14 mouse cellular contexts compared by ENCODE assay signal in the genomic region with DNA sequence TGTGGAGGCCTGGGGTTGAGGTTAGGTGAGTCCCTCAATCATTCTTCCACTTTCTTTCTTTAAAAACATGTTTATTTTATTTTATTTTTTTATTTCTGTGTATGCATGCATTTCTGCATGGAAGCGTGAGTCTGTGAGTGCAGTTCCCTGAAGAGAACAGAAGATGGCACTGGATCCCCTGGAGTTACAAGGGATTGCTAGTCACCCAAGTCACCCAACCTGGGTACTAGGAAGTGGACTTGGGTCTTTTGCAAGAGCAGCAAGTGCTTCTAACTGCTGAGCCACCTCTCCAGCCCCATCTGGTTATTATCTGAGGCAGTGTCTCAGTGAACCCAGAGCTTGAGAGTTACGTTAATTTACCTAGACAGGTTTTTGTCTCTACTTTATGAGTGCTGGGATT. TPM values are rescaled to one million over a fixed set of nuclear protein-coding genes. Genes with fewer than 3 reads are reported as not detected.
DNase-seq lines count a peak whose midpoint lies in the region; ATAC-seq and TF ChIP-seq lines count a peak whose summit lies in the region.
"Had no signal": no experiment of that assay in that cellular context is flagged by ENCODE, and none has a peak within 500 bp of the region (broad histone marks: within the 10 kb centered on the region; RNA-seq: fewer than 3 reads in every experiment).

No protein-coding gene starts in this region.

- H3K27ac ChIP-seq in liver, postnatal 0 days (ENCODE audit: low read depth), result no peak overlapping the region
- H3K27ac ChIP-seq: embryonic facial prominence, embryonic 15.5 days; hindbrain, embryonic 10.5 days; liver, embryonic 13.5 days had no signal

- peak; percentile 32 for DNase-seq in embryo, embryonic 10 days (ENCODE audit: low spot score)
- no peak for DNase-seq in embryo, embryonic 9.5 days (ENCODE audit: extremely low spot score)
- no peak for DNase-seq in liver, postnatal 0 days
- DNase-seq in liver, result no peak
- DNase-seq: gastrocnemius, postnatal 14 days; layer of hippocampus, postnatal 36 days; liver, embryonic 13.5 days had no signal

- no peaks in the 10 kb centered on the region for H3K9me3 ChIP-seq in liver, postnatal 0 days (ENCODE audit: low read length)
- H3K9me3 ChIP-seq: embryonic facial prominence, embryonic 15.5 days; hindbrain, embryonic 10.5 days; liver, embryonic 13.5 days had no signal

- H3K36me3 ChIP-seq in liver, postnatal 0 days (replicated peaks; ENCODE audit: insufficient read depth, low read length), result no peaks in the 10 kb centered on the region
- H3K36me3 ChIP-seq: embryonic facial prominence, embryonic 15.5 days; hindbrain, embryonic 10.5 days; liver, embryonic 13.5 days had no signal

- no peak overlapping the region for H3K4me3 ChIP-seq in liver, postnatal 0 days (ENCODE audit: low read depth, low read length)
- H3K4me3 ChIP-seq: embryonic facial prominence, embryonic 15.5 days; hindbrain, embryonic 10.5 days; liver, embryonic 13.5 days had no signal

- no peaks in the 10 kb centered on the region for H3K4me1 ChIP-seq in liver, postnatal 0 days (ENCODE audit: insufficient read depth)
- H3K4me1 ChIP-seq: embryonic facial prominence, embryonic 15.5 days; hindbrain, embryonic 10.5 days; liver, embryonic 13.5 days had no signal

- TF ChIP-seq EP300 in liver, postnatal 0 days (IDR thresholded peaks at IDR 0.05; ENCODE audit: low read depth), result no peak

- 66% methylated on average over 2 of the region's 2 CpGs for WGBS in liver, postnatal 0 days (ENCODE audit: insufficient replicate concordance)

- no peak overlapping the region for H3K4me2 ChIP-seq in liver, postnatal 0 days (ENCODE audit: low read depth, low read length)
- H3K4me2 ChIP-seq: embryonic facial prominence, embryonic 15.5 days; liver, embryonic 13.5 days had no signal

- TF ChIP-seq CTCF in liver, postnatal 0 days (IDR thresholded peaks at IDR 0.05; ENCODE audit: low read depth), result peak; percentile 58

- H3K9ac ChIP-seq in liver, postnatal 0 days (replicated peaks), result no peak overlapping the region
- H3K9ac ChIP-seq: embryonic facial prominence, embryonic 15.5 days; liver, embryonic 13.5 days had no signal

- no peak for ATAC-seq in liver, postnatal 0 days
- peak; percentile 53 for ATAC-seq in common myeloid progenitor, adult 5-6 weeks (replicated peaks; ENCODE audit: low read depth, poor library complexity, severe bottlenecking)
- peak; percentile 54 for ATAC-seq in megakaryocyte, adult 5-6 weeks (ENCODE audit: poor library complexity, severe bottlenecking)
- ATAC-seq in frontal cortex, adult (ENCODE audit: low TSS enrichment), result no peak
- ATAC-seq in megakaryocyte-erythroid progenitor cell, adult 5-6 weeks (replicated peaks; ENCODE audit: low FRiP score, low TSS enrichment, poor library complexity, severe bottlenecking), result no peak

- H3K27me3 ChIP-seq in liver, postnatal 0 days (ENCODE audit: insufficient read depth, low read length), result no peaks in the 10 kb centered on the region
- H3K27me3 ChIP-seq: embryonic facial prominence, embryonic 15.5 days; liver, embryonic 13.5 days had no signal

RNA-seq across cellular contexts. Expression of a gene that starts 9.5 kb away (rescaled TPM):
- 0.05 and 0.13 TPM in 2 replicates for polyA plus RNA-seq in liver, postnatal 0 days (2015; fragmentation: Nextera tagmentation; extraction: Ambion mirVana)
- total RNA-seq in common myeloid progenitor, adult 5-6 weeks (2017), result not detected in 2 replicates
- total RNA-seq in megakaryocyte, adult 5-6 weeks (2015), result not detected in 2 replicates
- total RNA-seq in megakaryocyte, adult 5-6 weeks (2017), result not detected in 2 replicates
- not detected in 2 replicates for total RNA-seq in megakaryocyte-erythroid progenitor cell, adult 5-6 weeks (2014; fragmentation: Nextera tagmentation)
- total RNA-seq in megakaryocyte-erythroid progenitor cell, adult 5-6 weeks (2017), result not detected in 2 replicates
- polyA plus RNA-seq: liver, embryonic 13.5 days had no signal

RNA-seq across cellular contexts. Expression of a gene that starts 19.2 kb away (rescaled TPM):
- polyA plus RNA-seq in liver, postnatal 0 days (2015; fragmentation: Nextera tagmentation; extraction: Ambion mirVana), result not detected in 2 replicates
- total RNA-seq in common myeloid progenitor, adult 5-6 weeks (2017), result not detected in 2 replicates
- total RNA-seq in megakaryocyte, adult 5-6 weeks (2015), result not detected in 2 replicates
- not detected in 2 replicates for total RNA-seq in megakaryocyte, adult 5-6 weeks (2017)
- total RNA-seq in megakaryocyte-erythroid progenitor cell, adult 5-6 weeks (2014; fragmentation: Nextera tagmentation), result not detected in 2 replicates
- total RNA-seq in megakaryocyte-erythroid progenitor cell, adult 5-6 weeks (2017), result not detected in 2 replicates
- total RNA-seq: gastrocnemius, postnatal 14 days had no signal
- polyA plus RNA-seq: C2C12; liver, embryonic 13.5 days had no signal

RNA-seq across cellular contexts. Expression of a gene that starts 57.6 kb away (rescaled TPM):
- 194 and 201 TPM in 2 replicates for polyA plus RNA-seq in liver, postnatal 0 days (2015; fragmentation: Nextera tagmentation; extraction: Ambion mirVana)
- total RNA-seq in common myeloid progenitor, adult 5-6 weeks (2017), result 0.78 and 0.87 TPM in 2 replicates
- total RNA-seq in megakaryocyte, adult 5-6 weeks (2015), result 1.0 TPM in 1 of 2 replicates, not detected in the other
- not detected in 2 replicates for total RNA-seq in megakaryocyte, adult 5-6 weeks (2017)
- not detected in 2 replicates for total RNA-seq in megakaryocyte-erythroid progenitor cell, adult 5-6 weeks (2014; fragmentation: Nextera tagmentation)
- total RNA-seq in megakaryocyte-erythroid progenitor cell, adult 5-6 weeks (2017), result not detected in 2 replicates

Comparison
In these comparisons a context has a peak if more than half of its experiments do, and no peak if none do; other contexts are left out.
1. ATAC-seq: peak in common myeloid progenitor, adult 5-6 weeks (single experiment) and megakaryocyte, adult 5-6 weeks (single experiment); none in liver, postnatal 0 days (single experiment), frontal cortex, adult (single experiment) and megakaryocyte-erythroid progenitor cell, adult 5-6 weeks (single experiment).